Mouse (Mus musculus): ENCODE results near the gene Lgr5. TPM values are rescaled to one million over a fixed set of nuclear protein-coding genes. Genes with fewer than 3 reads are reported as not detected.

The Lgr5 gene
- polyA plus RNA-seq, 1 experiment from 2014 or later: 0.25 TPM

- no peak for ATAC-seq (ENCODE audit: extremely low read depth, insufficient number of reproducible peaks, low FRiP score, low TSS enrichment)
- H3K9me3 ChIP-seq: no peaks in the 10 kb centered on the region; the same call in 1 of the 2 replicates
Measured at GRCm38 (mm10) chr10:115469040-115469439, 118.5 kb downstream of the Lgr5 start.

GRCm38 (mm10) chr10:115468632-115469031 lies 118.9 kb downstream of the Lgr5 start:
- no peak for ATAC-seq (ENCODE audit: extremely low read depth, insufficient number of reproducible peaks, low FRiP score, low TSS enrichment)
- WGBS: 42% methylated on average over 7 of the region's 7 CpGs
- H3K4me2 ChIP-seq: no peak overlapping the region

More at GRCm38 (mm10) chr10:115469040-115469439, 118.5 kb downstream of the Lgr5 start:
- Histone ChIP-seq H3K4me1 (0 out of 2 replicates have a peak, but pooled peaks cover 4% of the 10 kb centered on the region), H3K27me3 (replicated peaks) (no peaks in the 10 kb centered on the region), H3K9ac (no peak overlapping the region), H3K36me3 (no peaks in the 10 kb centered on the region), H3K4me2 (no peak overlapping the region), H3K4me3 (no peak overlapping the region), H3K27ac (replicated peaks) (no peak overlapping the region)
- 27% methylated on average over 7 of the region's 7 CpGs for WGBS

GRCm38 (mm10) chr10:115467985-115468384 lies 119.6 kb downstream of the Lgr5 start:
- Histone ChIP-seq H3K4me2 (no peak overlapping the region), H3K4me1 (0 out of 2 replicates have a peak, but pooled peaks cover 4% of the 10 kb centered on the region), H3K36me3 (no peaks in the 10 kb centered on the region), H3K27me3 (replicated peaks) (no peaks in the 10 kb centered on the region), H3K9ac (no peak overlapping the region), H3K27ac (replicated peaks) (no peak overlapping the region), H3K4me3 (no peak overlapping the region), H3K9me3 (no peaks in the 10 kb centered on the region; the same call in 1 of the 2 replicates)
- ATAC-seq (ENCODE audit: extremely low read depth, insufficient number of reproducible peaks, low FRiP score, low TSS enrichment): no peak
- WGBS: 83% methylated on average over 8 of the region's 8 CpGs

More at GRCm38 (mm10) chr10:115468632-115469031, 118.9 kb downstream of the Lgr5 start:
- Histone ChIP-seq H3K4me3 (no peak overlapping the region), H3K9ac (no peak overlapping the region), H3K27ac (replicated peaks) (no peak overlapping the region), H3K4me1 (0 out of 2 replicates have a peak, but pooled peaks cover 4% of the 10 kb centered on the region), H3K9me3 (no peaks in the 10 kb centered on the region; the same call in 1 of the 2 replicates), H3K36me3 (no peaks in the 10 kb centered on the region), H3K27me3 (replicated peaks) (no peaks in the 10 kb centered on the region)

GRCm38 (mm10) chr10:115465778-115466177 lies 121.8 kb downstream of the Lgr5 start:
- H3K4me3 ChIP-seq: no peak overlapping the region
- WGBS: 45% methylated on average over 6 of the region's 6 CpGs
- no peak overlapping the region for H3K4me2 ChIP-seq
- H3K27ac ChIP-seq (replicated peaks): no peak overlapping the region
- H3K9ac ChIP-seq: no peak overlapping the region
- no peaks in the 10 kb centered on the region for H3K27me3 ChIP-seq (replicated peaks)
- no peaks in the 10 kb centered on the region; the same call in 1 of the 2 replicates for H3K9me3 ChIP-seq
- 0 out of 2 replicates have a peak, but pooled peaks cover 4% of the 10 kb centered on the region for H3K4me1 ChIP-seq
- ATAC-seq (ENCODE audit: extremely low read depth, insufficient number of reproducible peaks, low FRiP score, low TSS enrichment): no peak
- H3K36me3 ChIP-seq: no peaks in the 10 kb centered on the region

- no peaks in the 10 kb centered on the region for H3K27me3 ChIP-seq (replicated peaks)
- WGBS: 65% methylated on average over 7 of the region's 7 CpGs
- no peak for ATAC-seq (ENCODE audit: extremely low read depth, insufficient number of reproducible peaks, low FRiP score, low TSS enrichment)
- no peak overlapping the region for H3K4me2 ChIP-seq
- no peaks in the 10 kb centered on the region; the same call in 1 of the 2 replicates for H3K9me3 ChIP-seq
- no peak overlapping the region for H3K27ac ChIP-seq (replicated peaks)
- H3K36me3 ChIP-seq: no peaks in the 10 kb centered on the region
- no peak overlapping the region for H3K9ac ChIP-seq
- 0 out of 2 replicates have a peak, but pooled peaks cover 4% of the 10 kb centered on the region for H3K4me1 ChIP-seq
- H3K4me3 ChIP-seq: no peak overlapping the region
Measured at GRCm38 (mm10) chr10:115465072-115465471, 122.5 kb downstream of the Lgr5 start.

GRCm38 (mm10) chr10:115462646-115463045 lies 124.9 kb downstream of the Lgr5 start:
- H3K9ac ChIP-seq: no peak overlapping the region
- ATAC-seq (ENCODE audit: extremely low read depth, insufficient number of reproducible peaks, low FRiP score, low TSS enrichment): no peak
- 43% methylated on average over 5 of the region's 5 CpGs for WGBS

GRCm38 (mm10) chr10:115457368-115458021 lies 130.1 kb downstream of the Lgr5 start:
- no peak for ATAC-seq (ENCODE audit: extremely low read depth, insufficient number of reproducible peaks, low FRiP score, low TSS enrichment)
- Histone ChIP-seq H3K36me3 (no peaks in the 10 kb centered on the region), H3K9me3 (no peaks in the 10 kb centered on the region), H3K9ac (no peak overlapping the region), H3K27ac (replicated peaks) (no peak overlapping the region), H3K27me3 (replicated peaks) (no peaks in the 10 kb centered on the region), H3K4me3 (no peak overlapping the region), H3K4me1 (no peaks in the 10 kb centered on the region), H3K4me2 (no peak overlapping the region)
- 50% methylated on average over 6 of the region's 6 CpGs for WGBS

More at GRCm38 (mm10) chr10:115462646-115463045, 124.9 kb downstream of the Lgr5 start:
- H3K4me3 ChIP-seq: no peak overlapping the region
- H3K36me3 ChIP-seq: no peaks in the 10 kb centered on the region
- no peak overlapping the region for H3K27ac ChIP-seq (replicated peaks)
- 0 out of 2 replicates have a peak, but pooled peaks cover 4% of the 10 kb centered on the region for H3K4me1 ChIP-seq
- no peaks in the 10 kb centered on the region; the same call in 1 of the 2 replicates for H3K9me3 ChIP-seq
- no peak overlapping the region for H3K4me2 ChIP-seq
- no peaks in the 10 kb centered on the region for H3K27me3 ChIP-seq (replicated peaks)

GRCm38 (mm10) chr10:115448614-115449013 lies 139.0 kb downstream of the Lgr5 start:
- 88% methylated on average over 13 of the region's 13 CpGs for WGBS
- H3K27me3 ChIP-seq (replicated peaks): no peaks in the 10 kb centered on the region
- ATAC-seq (ENCODE audit: extremely low read depth, insufficient number of reproducible peaks, low FRiP score, low TSS enrichment): no peak
- H3K27ac ChIP-seq (replicated peaks): no peak overlapping the region
- no peak overlapping the region for H3K9ac ChIP-seq
- H3K9me3 ChIP-seq: peaks cover 5% of the 10 kb centered on the region; the same call in 1 of the 2 replicates
- no peaks in the 10 kb centered on the region for H3K4me1 ChIP-seq
- no peak overlapping the region for H3K4me2 ChIP-seq
- no peak overlapping the region for H3K4me3 ChIP-seq
- H3K36me3 ChIP-seq: no peaks in the 10 kb centered on the region

GRCm38 (mm10) chr10:115437286-115437685 lies 150.3 kb downstream of the Lgr5 start:
- ATAC-seq (ENCODE audit: extremely low read depth, insufficient number of reproducible peaks, low FRiP score, low TSS enrichment): no peak
- Histone ChIP-seq H3K27ac (replicated peaks) (no peak overlapping the region), H3K9me3 (no peaks in the 10 kb centered on the region), H3K4me2 (no peak overlapping the region), H3K36me3 (peaks cover 38% of the 10 kb centered on the region), H3K4me3 (no peak overlapping the region), H3K9ac (no peak overlapping the region), H3K4me1 (no peaks in the 10 kb centered on the region), H3K27me3 (replicated peaks) (no peaks in the 10 kb centered on the region)
- WGBS: 76% methylated on average over 4 of the region's 4 CpGs

GRCm38 (mm10) chr10:115425351-115425750 lies 162.2 kb downstream of the Lgr5 start:
- WGBS: 82% methylated on average over 2 of the region's 2 CpGs
- peaks cover 85% of the 10 kb centered on the region for H3K36me3 ChIP-seq
- no peak overlapping the region for H3K27ac ChIP-seq (replicated peaks)
- no peak overlapping the region for H3K4me3 ChIP-seq
- H3K9ac ChIP-seq: no peak overlapping the region
- no peak for ATAC-seq (ENCODE audit: extremely low read depth, insufficient number of reproducible peaks, low FRiP score, low TSS enrichment)
- no peaks in the 10 kb centered on the region for H3K4me1 ChIP-seq
- no peak overlapping the region for H3K4me2 ChIP-seq
- H3K27me3 ChIP-seq (replicated peaks): no peaks in the 10 kb centered on the region
- H3K9me3 ChIP-seq: no peaks in the 10 kb centered on the region

- 82% methylated on average over 4 of the region's 4 CpGs for WGBS
- no peak overlapping the region for H3K4me3 ChIP-seq
- H3K4me2 ChIP-seq: no peak overlapping the region
- no peak overlapping the region for H3K27ac ChIP-seq (replicated peaks)
- H3K9ac ChIP-seq: no peak overlapping the region
- H3K9me3 ChIP-seq: no peaks in the 10 kb centered on the region
- H3K36me3 ChIP-seq: peaks cover 82% of the 10 kb centered on the region
- no peaks in the 10 kb centered on the region for H3K27me3 ChIP-seq (replicated peaks)
- ATAC-seq (ENCODE audit: extremely low read depth, insufficient number of reproducible peaks, low FRiP score, low TSS enrichment): no peak
- H3K4me1 ChIP-seq: no peaks in the 10 kb centered on the region
Measured at GRCm38 (mm10) chr10:115421976-115422375, 165.6 kb downstream of the Lgr5 start.

GRCm38 (mm10) chr10:115414056-115414455 lies 173.5 kb downstream of the Lgr5 start:
- H3K9me3 ChIP-seq: no peaks in the 10 kb centered on the region
- no peak overlapping the region for H3K9ac ChIP-seq
- no peaks in the 10 kb centered on the region for H3K4me1 ChIP-seq
- H3K4me3 ChIP-seq: no peak overlapping the region
- WGBS: 74% methylated on average over 3 of the region's 3 CpGs
- H3K36me3 ChIP-seq: peaks cover 93% of the 10 kb centered on the region
- H3K27ac ChIP-seq (replicated peaks): no peak overlapping the region
- no peaks in the 10 kb centered on the region for H3K27me3 ChIP-seq (replicated peaks)
- H3K4me2 ChIP-seq: no peak overlapping the region
- ATAC-seq (ENCODE audit: extremely low read depth, insufficient number of reproducible peaks, low FRiP score, low TSS enrichment): no peak

Measured in heart, embryonic 13.5 days (tissue).